Mouse (Mus musculus): ENCODE results near the gene Kif26b.

DNA sequence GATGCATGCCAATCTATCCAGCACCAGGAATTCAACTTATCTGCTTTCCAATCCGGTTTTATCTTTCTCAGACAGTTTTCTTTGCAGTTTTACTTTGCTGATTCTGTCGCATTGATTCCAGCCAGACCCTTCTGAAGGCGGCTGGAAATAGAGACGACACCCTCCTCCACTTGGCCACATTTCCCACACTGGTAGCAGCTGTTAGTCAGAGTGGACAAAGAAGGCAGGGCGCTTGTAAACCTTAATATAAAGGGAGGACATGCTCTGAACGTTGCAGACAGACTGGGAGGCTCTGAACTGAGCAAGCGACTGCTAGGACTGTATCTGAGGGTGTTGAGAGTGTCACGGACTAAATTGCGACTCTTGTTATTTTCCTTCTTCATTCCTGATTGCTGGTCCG is 11.3 kb downstream of the Kif26b start:
- TF ChIP-seq CTCF (IDR thresholded peaks at IDR 0.05; ENCODE audit: insufficient read depth, low read depth, low read length) (no peak), POLR2A (IDR thresholded peaks at IDR 0.05; ENCODE audit: insufficient read depth, low read depth, low read length) (no peak)
